Mouse (Mus musculus): ENCODE data around the gene Syngr2. TPM values are rescaled to one million over a fixed set of nuclear protein-coding genes. Genes with fewer than 3 reads are reported as not detected.

Gene Syngr2
- polyA plus RNA-seq, 1 experiment from 2014 or later = 65.9 TPM

DNA sequence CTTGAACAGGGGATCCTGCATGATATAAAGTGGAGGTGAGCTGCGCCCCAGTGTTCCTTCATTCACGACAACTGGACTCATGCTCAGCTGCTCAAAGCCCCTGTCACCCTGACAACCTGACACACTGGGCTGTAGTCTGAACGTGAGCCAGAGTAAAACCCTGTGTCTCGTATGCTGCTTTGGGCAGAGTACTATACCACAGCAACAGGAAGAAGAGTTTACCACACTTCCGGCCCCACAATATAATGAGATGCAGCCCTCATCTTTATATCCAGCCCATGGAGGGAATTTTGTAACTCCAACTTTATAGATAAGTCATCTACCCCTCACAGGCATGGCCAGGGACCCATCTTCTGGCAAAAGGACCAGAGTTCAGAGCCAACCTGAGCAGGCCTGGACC is 32.4 kb upstream of the Syngr2 start:
- Histone ChIP-seq H3K27ac (ENCODE audit: low read depth) (no peak overlapping the region), H3K4me3 (ENCODE audit: low read depth, low read length) (no peak overlapping the region), H3K36me3 (ENCODE audit: insufficient read depth) (0 out of 2 replicates have a peak, but pooled peaks cover 13% of the 10 kb centered on the region), H3K4me1 (ENCODE audit: insufficient read depth) (peaks cover 28% of the 10 kb centered on the region), H3K9me3 (ENCODE audit: low read depth, low read length) (no peaks in the 10 kb centered on the region), H3K9ac (no peak overlapping the region), H3K27me3 (ENCODE audit: insufficient read depth, low read length) (no peaks in the 10 kb centered on the region), H3K4me2 (no peak overlapping the region)
- DNase-seq = no peak
- no peak for ATAC-seq (ENCODE audit: insufficient read depth)
- WGBS = 79% methylated on average over 5 of the region's 5 CpGs
- TF ChIP-seq CTCF (IDR thresholded peaks at IDR 0.05; ENCODE audit: low read depth) = no peak

DNA sequence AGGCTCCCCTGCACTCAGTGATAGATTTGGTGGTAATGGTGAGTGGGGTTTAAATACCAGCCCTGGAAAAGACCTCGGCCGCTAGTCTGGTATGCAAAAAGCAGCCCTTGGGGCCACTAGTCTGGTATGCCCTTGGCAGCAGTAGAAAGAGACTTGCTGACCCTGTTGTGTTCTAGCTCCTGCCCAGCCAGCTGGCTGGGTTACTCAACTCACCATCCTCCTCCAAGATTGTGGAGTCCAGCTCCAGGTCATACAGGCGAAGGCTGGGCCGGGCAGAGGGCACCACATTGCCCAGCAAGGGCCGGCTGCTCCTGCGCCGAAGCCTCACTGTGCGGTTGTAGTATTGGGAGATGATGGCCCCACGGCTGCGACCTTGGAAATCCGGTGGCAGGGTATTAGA is 31.4 kb upstream of the Syngr2 start:
- DNase-seq (no peak), ATAC-seq (ENCODE audit: insufficient read depth) (no peak)
- Histone ChIP-seq H3K4me1 (ENCODE audit: insufficient read depth) (peaks cover 28% of the 10 kb centered on the region), H3K9me3 (ENCODE audit: low read depth, low read length) (no peaks in the 10 kb centered on the region), H3K36me3 (ENCODE audit: insufficient read depth) (0 out of 2 replicates have a peak, but pooled peaks cover 12% of the 10 kb centered on the region), H3K27me3 (ENCODE audit: insufficient read depth, low read length) (no peaks in the 10 kb centered on the region), H3K4me3 (ENCODE audit: low read depth, low read length) (no peak overlapping the region), H3K27ac (ENCODE audit: low read depth) (no peak overlapping the region), H3K4me2 (no peak overlapping the region), H3K9ac (no peak overlapping the region)
- TF ChIP-seq CTCF (IDR thresholded peaks at IDR 0.05; ENCODE audit: low read depth) = no peak
- WGBS = 94% methylated on average over 11 of the region's 11 CpGs

DNA sequence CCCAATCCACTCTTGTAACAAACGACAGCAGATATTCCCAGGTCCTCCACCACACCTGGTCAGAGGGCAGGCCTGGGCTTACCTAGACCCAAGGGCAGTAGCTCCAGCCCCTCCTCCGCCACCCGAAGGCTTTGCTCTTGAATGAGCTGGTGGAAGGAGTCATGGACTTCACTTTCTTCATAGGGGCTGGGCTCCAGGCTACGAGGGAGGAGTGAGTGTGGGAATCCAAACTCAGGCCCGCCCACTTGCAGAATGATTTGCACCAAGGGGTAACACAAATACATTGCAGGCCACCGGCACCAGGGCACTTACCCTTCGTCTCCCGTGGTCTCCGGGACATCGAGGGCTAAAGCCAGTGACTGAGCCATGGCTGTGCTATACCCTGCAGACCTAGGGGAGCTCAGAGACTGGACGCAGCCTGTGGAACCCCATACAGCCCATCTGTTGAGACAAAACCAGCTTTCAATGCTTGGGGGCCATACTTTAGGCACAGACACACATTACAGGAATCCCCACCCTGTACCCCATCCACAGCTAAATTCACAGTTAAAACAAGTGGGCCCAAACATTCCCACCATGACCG is 30.5 kb upstream of the Syngr2 start:
- ATAC-seq (ENCODE audit: insufficient read depth) = no peak
- peak; percentile 40 for DNase-seq
- no peaks in the 10 kb centered on the region for H3K27me3 ChIP-seq (ENCODE audit: insufficient read depth, low read length)
- peak overlapping the region; percentile 98 for H3K4me2 ChIP-seq
- 0 out of 2 replicates have a peak, but pooled peaks cover 6% of the 10 kb centered on the region for H3K36me3 ChIP-seq (ENCODE audit: insufficient read depth)
- peak overlapping the region; percentile 50 for H3K4me3 ChIP-seq (ENCODE audit: low read depth, low read length)
- no peak for TF ChIP-seq CTCF (IDR thresholded peaks at IDR 0.05; ENCODE audit: low read depth)
- no peaks in the 10 kb centered on the region for H3K9me3 ChIP-seq (ENCODE audit: low read depth, low read length)
- H3K27ac ChIP-seq (ENCODE audit: low read depth) = peak overlapping the region; percentile 89
- peak overlapping the region; percentile 57 for H3K9ac ChIP-seq
- WGBS = 51% methylated on average over 12 of the region's 12 CpGs
- H3K4me1 ChIP-seq (ENCODE audit: insufficient read depth) = peaks cover 28% of the 10 kb centered on the region

DNA sequence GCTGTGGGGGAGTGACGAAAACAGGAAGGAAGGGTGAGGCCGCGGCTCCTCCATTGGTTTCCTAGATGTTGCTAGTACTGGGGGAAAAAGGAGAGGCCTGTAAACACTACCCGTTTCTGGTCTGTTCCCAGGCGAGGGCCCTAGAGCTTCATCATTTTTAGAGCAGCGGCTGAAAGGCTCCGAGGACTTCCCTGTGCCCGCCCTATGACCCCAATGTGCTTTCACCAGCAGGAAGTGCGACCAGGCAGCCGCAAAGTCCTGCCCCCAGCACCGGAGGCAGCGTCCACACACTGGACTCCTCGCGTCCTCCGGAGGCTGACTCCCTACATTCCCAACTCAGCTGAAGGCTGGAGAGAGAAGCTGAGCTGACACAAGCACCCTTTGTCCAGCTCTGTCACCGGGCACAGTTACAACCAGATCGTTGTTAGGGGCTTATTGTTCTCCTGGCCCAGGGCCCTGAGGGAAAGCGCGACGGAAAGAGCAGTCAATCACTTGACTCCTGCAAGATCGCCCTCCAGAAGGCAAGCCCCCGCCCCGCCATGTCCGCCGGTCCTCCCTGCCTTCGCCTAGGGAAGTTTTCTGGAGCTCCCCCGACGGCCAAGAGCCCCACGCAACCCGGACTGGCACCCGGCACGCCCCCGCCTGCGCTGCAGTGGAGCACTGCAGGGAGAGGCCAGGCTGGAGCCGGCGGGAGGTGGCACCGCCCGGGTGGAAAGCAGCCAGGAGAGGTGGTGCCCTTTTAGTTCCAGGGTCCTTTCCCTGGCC is 29.9 kb upstream of the Syngr2 start:
- no peaks in the 10 kb centered on the region for H3K9me3 ChIP-seq (ENCODE audit: low read depth, low read length)
- WGBS = 3% methylated on average over 38 of the region's 38 CpGs
- H3K9ac ChIP-seq = peak overlapping the region; percentile 57
- H3K4me1 ChIP-seq (ENCODE audit: insufficient read depth) = peaks cover 28% of the 10 kb centered on the region
- peak overlapping the region; percentile 98 for H3K4me2 ChIP-seq
- H3K4me3 ChIP-seq (ENCODE audit: low read depth, low read length) = peak overlapping the region; percentile 50
- TF ChIP-seq CTCF (IDR thresholded peaks at IDR 0.05; ENCODE audit: low read depth) = no peak
- peak; percentile 43 for ATAC-seq (ENCODE audit: insufficient read depth)
- 0 out of 2 replicates have a peak, but pooled peaks cover 6% of the 10 kb centered on the region for H3K36me3 ChIP-seq (ENCODE audit: insufficient read depth)
- DNase-seq = peak; percentile 77
- H3K27me3 ChIP-seq (ENCODE audit: insufficient read depth, low read length) = no peaks in the 10 kb centered on the region
- peak overlapping the region; percentile 89 for H3K27ac ChIP-seq (ENCODE audit: low read depth)

DNA sequence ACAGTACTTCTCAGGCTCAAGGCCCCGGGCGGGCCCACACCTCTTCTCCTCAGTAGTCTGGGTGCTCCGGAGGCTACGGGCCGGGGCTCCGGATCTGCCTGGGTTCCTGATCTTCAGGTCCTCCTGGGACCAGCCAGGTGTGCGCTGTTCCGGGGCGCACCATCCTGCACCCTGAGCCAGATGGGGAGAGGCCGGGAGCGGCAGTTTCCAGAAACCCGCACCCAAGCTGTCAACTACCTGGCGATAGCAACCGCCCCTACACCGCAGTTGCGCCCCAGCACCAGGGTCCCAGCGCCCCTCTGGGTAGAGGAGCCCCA is 29.3 kb upstream of the Syngr2 start:
- no peak for DNase-seq
- Histone ChIP-seq H3K36me3 (ENCODE audit: insufficient read depth) (0 out of 2 replicates have a peak, but pooled peaks cover 6% of the 10 kb centered on the region), H3K9ac (peak overlapping the region; percentile 57), H3K9me3 (ENCODE audit: low read depth, low read length) (no peaks in the 10 kb centered on the region), H3K27ac (ENCODE audit: low read depth) (peak overlapping the region; percentile 89), H3K4me1 (ENCODE audit: insufficient read depth) (peaks cover 28% of the 10 kb centered on the region), H3K27me3 (ENCODE audit: insufficient read depth, low read length) (no peaks in the 10 kb centered on the region), H3K4me2 (peak overlapping the region; percentile 98), H3K4me3 (ENCODE audit: low read depth, low read length) (peak overlapping the region; percentile 50)
- no peak; the same call in 1 of the 2 replicates for ATAC-seq (ENCODE audit: insufficient read depth)
- WGBS = 2% methylated on average over 17 of the region's 17 CpGs
- no peak for TF ChIP-seq CTCF (IDR thresholded peaks at IDR 0.05; ENCODE audit: low read depth)

DNA sequence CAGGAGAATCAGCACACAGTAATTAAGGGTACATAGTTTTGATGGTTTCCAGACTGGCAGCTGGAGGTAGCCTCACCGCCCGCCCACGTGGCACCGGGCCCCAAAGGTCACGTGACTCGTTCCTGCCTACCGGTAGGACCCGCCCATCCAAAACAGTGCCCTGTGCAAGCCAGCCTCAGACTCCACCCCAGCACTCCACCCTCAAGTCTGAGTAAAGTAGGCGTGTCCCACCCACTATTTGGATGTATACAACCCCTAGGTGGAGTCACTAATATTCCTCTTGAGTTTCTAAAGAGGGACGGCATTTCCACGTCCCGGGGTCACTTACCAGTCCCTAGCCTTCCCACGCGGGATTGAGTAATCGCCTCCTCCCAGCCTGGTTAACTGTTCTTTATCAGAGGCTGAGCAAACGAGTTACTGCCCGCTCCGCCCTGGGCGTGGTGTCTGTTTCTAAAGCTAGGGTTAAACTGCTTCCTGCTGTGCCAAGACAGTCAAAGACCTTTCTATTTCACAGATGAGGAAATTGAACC is 28.8 kb upstream of the Syngr2 start:
- WGBS = 2% methylated on average over 19 of the region's 19 CpGs
- Histone ChIP-seq H3K9me3 (ENCODE audit: low read depth, low read length) (no peaks in the 10 kb centered on the region), H3K4me2 (peak overlapping the region; percentile 98), H3K9ac (peak overlapping the region; percentile 57), H3K27me3 (ENCODE audit: insufficient read depth, low read length) (no peaks in the 10 kb centered on the region), H3K4me1 (ENCODE audit: insufficient read depth) (peaks cover 28% of the 10 kb centered on the region), H3K4me3 (ENCODE audit: low read depth, low read length) (peak overlapping the region; percentile 50), H3K36me3 (ENCODE audit: insufficient read depth) (0 out of 2 replicates have a peak, but pooled peaks cover 6% of the 10 kb centered on the region), H3K27ac (ENCODE audit: low read depth) (peak overlapping the region; percentile 89)
- ATAC-seq (ENCODE audit: insufficient read depth) (peak; percentile 73), DNase-seq (peak; percentile 89)
- no peak; the same call in 1 of the 2 replicates for TF ChIP-seq CTCF (IDR thresholded peaks at IDR 0.05; ENCODE audit: low read depth)

Measured in lung, embryonic 14.5 days (tissue).